Mouse (Mus musculus): ENCODE measurements at regions not wholly inside any gene's neighbourhood (a gene's known extent, or its start where the extent isn't known, plus 50 kb on each side); places are given as distances from the start of the nearest gene placed in this dataset.

DNA sequence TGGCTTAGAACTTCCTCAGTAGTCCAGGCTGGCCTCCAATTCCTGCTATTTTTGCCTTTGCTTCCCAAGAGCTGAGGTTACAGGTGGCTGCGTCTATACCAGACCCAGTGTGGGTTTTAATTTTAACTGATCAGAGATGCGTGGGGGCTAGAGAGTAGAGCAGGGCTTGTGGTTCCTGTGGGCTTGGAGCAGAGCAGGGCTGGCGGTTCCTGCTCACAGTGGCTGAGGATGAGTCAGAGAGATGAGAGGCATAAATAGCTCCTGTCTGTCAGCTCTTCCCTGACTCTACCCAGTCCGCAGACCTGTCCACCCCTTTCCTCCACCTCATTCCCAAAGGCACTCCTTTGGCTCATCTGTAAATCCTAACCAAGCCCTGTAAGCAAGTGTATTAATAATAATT lies 304.8 kb downstream of the Abcc12 start:
- TF ChIP-seq CTCF (conservative IDR thresholded peaks at IDR 0.05; ENCODE audit: low read length) (no peak), POU5F1 (IDR thresholded peaks at IDR 0.05; ENCODE audit: borderline replicate concordance, low read length) (no peak), NANOG (IDR thresholded peaks at IDR 0.05; ENCODE audit: borderline replicate concordance, low read length) (no peak)

Measured in E14TG2a.4 (cell line).